Mouse (Mus musculus): ENCODE measurements around the gene Gid8.

GRCm38 (mm10) chr2:180705975-180706374, 3.9 kb upstream of the Gid8 start:
- TF ChIP-seq IRF4 (IDR thresholded peaks at IDR 0.05; ENCODE audit: low read depth, low read length) = no peak
- no peak for TF ChIP-seq ZC3H11A (IDR thresholded peaks at IDR 0.05; ENCODE audit: low read depth, low read length)
- TF ChIP-seq UBTF (IDR thresholded peaks at IDR 0.05; ENCODE audit: low read depth, low read length) = no peak

All from CH12.LX (cell line).